In genomic region chr19:41847091-41847581, GRCm38 (mm10) we compare ENCODE assay signal across 8 mouse cellular contexts. TPM values are rescaled to one million over a fixed set of nuclear protein-coding genes. Genes with fewer than 3 reads are reported as not detected.
DNase-seq lines count a peak whose midpoint lies in the region; ATAC-seq lines count a peak whose summit lies in the region.

No protein-coding gene starts in this region.

- H3K36me3 ChIP-seq in erythroblast, embryonic 14.5 days (ENCODE audit: control insufficient read depth) = peaks cover 11% of the 10 kb centered on the region
- no peaks in the 10 kb centered on the region for H3K36me3 ChIP-seq in limb, embryonic 13.5 days
- no peaks in the 10 kb centered on the region for H3K36me3 ChIP-seq in midbrain, embryonic 14.5 days (ENCODE audit: control insufficient read depth, insufficient read depth, low read length)
- no peaks in the 10 kb centered on the region for H3K36me3 ChIP-seq in stomach, embryonic 14.5 days (ENCODE audit: control insufficient read depth, insufficient read depth, low read length)

- DNase-seq in cerebellum, postnatal 25 days = peak; percentile 70 to 72
- peak; percentile 50 for DNase-seq in gastrocnemius, postnatal 25 days
- peak; percentile 73 for DNase-seq in midbrain, embryonic 14.5 days

- peak overlapping the region; percentile 95 for H3K4me3 ChIP-seq in erythroblast, embryonic 14.5 days (replicated peaks)
- peak overlapping the region; percentile 79 for H3K4me3 ChIP-seq in limb, embryonic 13.5 days
- peak overlapping the region; percentile 79 for H3K4me3 ChIP-seq in midbrain, embryonic 14.5 days (replicated peaks; ENCODE audit: low read depth, low read length)
- peak overlapping the region; percentile 72 for H3K4me3 ChIP-seq in stomach, embryonic 14.5 days (ENCODE audit: low read depth, low read length)

- WGBS in limb, embryonic 13.5 days = under 1% methylated on average over 63 of the region's 64 CpGs
- 0% methylated on average over 64 of the region's 64 CpGs for WGBS in midbrain, embryonic 14.5 days
- under 1% methylated on average over 64 of the region's 64 CpGs for WGBS in stomach, embryonic 14.5 days

- peak overlapping the region; percentile 48; the same call in 1 of the 2 replicates for H3K27ac ChIP-seq in limb, embryonic 13.5 days
- H3K27ac ChIP-seq in midbrain, embryonic 14.5 days (replicated peaks; ENCODE audit: low read depth, low read length) = peak overlapping the region; percentile 94
- peak overlapping the region; percentile 68 for H3K27ac ChIP-seq in stomach, embryonic 14.5 days (ENCODE audit: low read length)

- no peaks in the 10 kb centered on the region for H3K9me3 ChIP-seq in erythroblast, embryonic 14.5 days (ENCODE audit: control insufficient read depth, low read length)
- H3K9me3 ChIP-seq in limb, embryonic 13.5 days = no peaks in the 10 kb centered on the region
- H3K9me3 ChIP-seq in midbrain, embryonic 14.5 days (ENCODE audit: control insufficient read depth, low read length) = no peaks in the 10 kb centered on the region
- H3K9me3 ChIP-seq in stomach, embryonic 14.5 days (ENCODE audit: control insufficient read depth, low read depth, low read length) = no peaks in the 10 kb centered on the region

- H3K9ac ChIP-seq in limb, embryonic 13.5 days = peak overlapping the region; percentile 76
- peak overlapping the region; percentile 75 for H3K9ac ChIP-seq in midbrain, embryonic 14.5 days (replicated peaks; ENCODE audit: low read length)
- peak overlapping the region; percentile 43 for H3K9ac ChIP-seq in stomach, embryonic 14.5 days (replicated peaks; ENCODE audit: low read depth, low read length)

- peaks cover 72% of the 10 kb centered on the region for H3K4me1 ChIP-seq in erythroblast, embryonic 14.5 days (ENCODE audit: control insufficient read depth)
- H3K4me1 ChIP-seq in limb, embryonic 13.5 days = peaks cover 30% of the 10 kb centered on the region
- peaks cover 26% of the 10 kb centered on the region for H3K4me1 ChIP-seq in midbrain, embryonic 14.5 days (ENCODE audit: control insufficient read depth, insufficient read depth, low read length)
- H3K4me1 ChIP-seq in stomach, embryonic 14.5 days (ENCODE audit: control insufficient read depth, insufficient read depth, low read length) = peaks cover 12% of the 10 kb centered on the region; the same call in 1 of the 2 replicates

- peak overlapping the region; percentile 99 for H3K4me2 ChIP-seq in limb, embryonic 13.5 days (replicated peaks)
- H3K4me2 ChIP-seq in midbrain, embryonic 14.5 days (ENCODE audit: low read length) = peak overlapping the region; percentile 94
- H3K4me2 ChIP-seq in stomach, embryonic 14.5 days (replicated peaks; ENCODE audit: low read depth, low read length) = peak overlapping the region; percentile 76

- H3K27me3 ChIP-seq in erythroblast, embryonic 14.5 days (ENCODE audit: control insufficient read depth) = no peaks in the 10 kb centered on the region
- peaks cover 23% of the 10 kb centered on the region for H3K27me3 ChIP-seq in limb, embryonic 13.5 days
- no peaks in the 10 kb centered on the region for H3K27me3 ChIP-seq in midbrain, embryonic 14.5 days (ENCODE audit: control insufficient read depth, insufficient read depth, low read length)
- H3K27me3 ChIP-seq in stomach, embryonic 14.5 days (ENCODE audit: control insufficient read depth, insufficient read depth, low read length) = no peaks in the 10 kb centered on the region

- ATAC-seq in erythroblast, adult 5-6 weeks (replicated peaks; ENCODE audit: low FRiP score, poor library complexity, severe bottlenecking) = no peak
- peak; percentile 2 for ATAC-seq in inflammation-experienced regulatory T-cells, adult 6 months
- no peak for ATAC-seq in limb, embryonic 13.5 days (ENCODE audit: low FRiP score, low read depth)
- peak; percentile 17 for ATAC-seq in midbrain, embryonic 14.5 days (ENCODE audit: low FRiP score, low TSS enrichment)
- ATAC-seq in stomach, embryonic 14.5 days (ENCODE audit: insufficient number of reproducible peaks, insufficient read depth, low FRiP score, low read depth) = 0 out of 2 replicates have a peak, but pooled peaks have one; percentile 4

RNA-seq across cellular contexts. Expression of gene Frat2, which starts 0.8 kb away (rescaled TPM):
- 8.4 and 10.4 TPM in 2 replicates for polyA plus RNA-seq in erythroblast, embryonic 14.5 days (2012)
- total RNA-seq in erythroblast, adult 5-6 weeks (2015; ENCODE audit: low replicate concordance) = 2.3 and 4.8 TPM in 2 replicates
- total RNA-seq in erythroblast, adult 5-6 weeks (2017; ENCODE audit: low replicate concordance) = 3.6 and 11.0 TPM in 2 replicates
- 10 to 100 TPM; 19.7 to 22.4 TPM for total RNA-seq in gastrocnemius, postnatal 25 days (2021)
- 1 to 10 TPM in 2 of 3 experiments, under 1 TPM in 1; 0.33 to 1.5 (median 1.3) TPM for polyA plus RNA-seq in inflammation-experienced regulatory T-cells, adult 6 months (2017; shearing (Covaris generic))
- 2.8 and 3.1 TPM in 2 replicates for polyA plus RNA-seq in limb, embryonic 13.5 days (2015; fragmentation: Nextera tagmentation; extraction: Ambion mirVana)
- polyA plus RNA-seq in midbrain, embryonic 14.5 days (2014; fragmentation: Nextera tagmentation; extraction: Ambion mirVana) = 5.6 and 7.3 TPM in 2 replicates
- 3.5 and 5.0 TPM in 2 replicates for polyA plus RNA-seq in stomach, embryonic 14.5 days (2014; fragmentation: Nextera tagmentation; extraction: Ambion mirVana)

RNA-seq across cellular contexts. Expression of gene Frat1, which starts 17.4 kb away (rescaled TPM):
- polyA plus RNA-seq in erythroblast, embryonic 14.5 days (2012) = 2.3 and 2.8 TPM in 2 replicates
- total RNA-seq in erythroblast, adult 5-6 weeks (2015; ENCODE audit: low replicate concordance) = 0.77 and 3.1 TPM in 2 replicates
- 2.1 and 5.3 TPM in 2 replicates for total RNA-seq in erythroblast, adult 5-6 weeks (2017; ENCODE audit: low replicate concordance)
- total RNA-seq in gastrocnemius, postnatal 25 days (2021) = 1 to 10 TPM; 5.9 to 7.3 TPM
- polyA plus RNA-seq in inflammation-experienced regulatory T-cells, adult 6 months (2017; shearing (Covaris generic)) = 10 to 100 TPM in 2 of 3 experiments, 1 to 10 TPM in 1; 7.8 to 24.9 (median 21.2) TPM
- polyA plus RNA-seq in limb, embryonic 13.5 days (2015; fragmentation: Nextera tagmentation; extraction: Ambion mirVana) = 6.0 and 6.1 TPM in 2 replicates
- 30.6 and 32.7 TPM in 2 replicates for polyA plus RNA-seq in midbrain, embryonic 14.5 days (2014; fragmentation: Nextera tagmentation; extraction: Ambion mirVana)
- polyA plus RNA-seq in stomach, embryonic 14.5 days (2014; fragmentation: Nextera tagmentation; extraction: Ambion mirVana) = 12.9 and 14.1 TPM in 2 replicates

RNA-seq across cellular contexts. Expression of gene Arhgap19, which starts 45.3 kb away (rescaled TPM):
- 0.49 and 0.65 TPM in 2 replicates for polyA plus RNA-seq in erythroblast, embryonic 14.5 days (2012)
- total RNA-seq in erythroblast, adult 5-6 weeks (2015; ENCODE audit: low replicate concordance) = 17.5 and 28.6 TPM in 2 replicates
- total RNA-seq in erythroblast, adult 5-6 weeks (2017; ENCODE audit: low replicate concordance) = 28.1 and 28.3 TPM in 2 replicates
- 1 to 10 TPM; 6.1 to 8.1 TPM for total RNA-seq in gastrocnemius, postnatal 25 days (2021)
- 10 to 100 TPM in 1 of 3 experiments, 1 to 10 TPM in 2; 2.7 to 21.2 (median 2.7) TPM for polyA plus RNA-seq in inflammation-experienced regulatory T-cells, adult 6 months (2017; shearing (Covaris generic))
- 21.6 and 23.1 TPM in 2 replicates for polyA plus RNA-seq in limb, embryonic 13.5 days (2015; fragmentation: Nextera tagmentation; extraction: Ambion mirVana)
- 4.7 and 8.5 TPM in 2 replicates for polyA plus RNA-seq in midbrain, embryonic 14.5 days (2014; fragmentation: Nextera tagmentation; extraction: Ambion mirVana)
- polyA plus RNA-seq in stomach, embryonic 14.5 days (2014; fragmentation: Nextera tagmentation; extraction: Ambion mirVana) = 25.2 and 25.7 TPM in 2 replicates

RNA-seq across cellular contexts. Expression of gene Rrp12, which starts 48.8 kb away (rescaled TPM):
- 1.1 TPM in 2 replicates for polyA plus RNA-seq in erythroblast, embryonic 14.5 days (2012)
- total RNA-seq in erythroblast, adult 5-6 weeks (2015; ENCODE audit: low replicate concordance) = 0.63 and 2.9 TPM in 2 replicates
- total RNA-seq in erythroblast, adult 5-6 weeks (2017; ENCODE audit: low replicate concordance) = 2.4 and 2.6 TPM in 2 replicates
- 10 to 100 TPM; 31.0 to 37.5 TPM for total RNA-seq in gastrocnemius, postnatal 25 days (2021)
- polyA plus RNA-seq in inflammation-experienced regulatory T-cells, adult 6 months (2017; shearing (Covaris generic)) = 1 to 10 TPM; 5.9 to 8.6 (median 7.5) TPM
- 17.4 and 19.6 TPM in 2 replicates for polyA plus RNA-seq in limb, embryonic 13.5 days (2015; fragmentation: Nextera tagmentation; extraction: Ambion mirVana)
- polyA plus RNA-seq in midbrain, embryonic 14.5 days (2014; fragmentation: Nextera tagmentation; extraction: Ambion mirVana) = 12.5 TPM in 2 replicates
- polyA plus RNA-seq in stomach, embryonic 14.5 days (2014; fragmentation: Nextera tagmentation; extraction: Ambion mirVana) = 10.8 and 10.9 TPM in 2 replicates

Comparison
In these comparisons a context has a peak if more than half of its experiments do, and no peak if none do; other contexts are left out.
1. ATAC-seq: peak in inflammation-experienced regulatory T-cells, adult 6 months (single experiment), midbrain, embryonic 14.5 days (single experiment) and stomach, embryonic 14.5 days (single experiment); none in erythroblast, adult 5-6 weeks (single experiment) and limb, embryonic 13.5 days (single experiment).
2. Peak in every context shown above with its lines, with median percentiles within 50 percentile points of each other: H3K4me3 ChIP-seq, DNase-seq, H3K27ac ChIP-seq, H3K4me2 ChIP-seq and H3K9ac ChIP-seq.